Mouse (Mus musculus) intestine, embryonic 14.5 days (tissue): ENCODE results near the gene Ttyh2. TPM values are rescaled to one million over a fixed set of nuclear protein-coding genes. Genes with fewer than 3 reads are reported as not detected.
"Not testable (repeated sequence)": the region's sequence is repeated elsewhere in the genome, so short reads cannot be mapped to it uniquely, and the experiment has no call there.

ENCODE experiments used
- ATAC-seq: fragments of 200-750 bp; cut with Nextera tagmentation; replicated peaks from 2 replicates; pipeline ENCODE4 v1.8.0; 2017; ENCODE audit warnings: low read depth, moderate number of reproducible peaks, moderate TSS enrichment, moderate library complexity; ENCODE audit not compliant: low FRiP score, low TSS enrichment
- DNase-seq: peaks from one replicate; pipeline ENCODE4 v3.0.0-alpha.2; 2018; ENCODE audit warnings: low spot score
- H3K27ac ChIP-seq: fragments of 300-500 bp; sonication (generic); 2 replicates; pipeline ENCODE4 v1.5.1; 2014; ENCODE audit warnings: low read depth, mild to moderate bottlenecking, control low read depth
- H3K27me3 ChIP-seq: fragments of 300-500 bp; sonication (generic); replicated peaks from 2 replicates; pipeline ENCODE4 v1.6.1; 2014; ENCODE audit warnings: low read length, control low read depth; ENCODE audit not compliant: control insufficient read depth, insufficient read depth
- H3K36me3 ChIP-seq: fragments of 300-500 bp; sonication (generic); 2 replicates; pipeline ENCODE4 v1.6.1; 2014; ENCODE audit warnings: low read length, control low read depth; ENCODE audit not compliant: control insufficient read depth, insufficient read depth
- H3K4me1 ChIP-seq: fragments of 300-500 bp; sonication (generic); replicated peaks from 2 replicates; pipeline ENCODE4 v1.6.1; 2014; ENCODE audit warnings: low read length, control low read depth, mixed read lengths; ENCODE audit not compliant: control insufficient read depth, insufficient read depth
- H3K4me2 ChIP-seq: fragments of 300-500 bp; sonication (generic); 2 replicates; pipeline ENCODE4 v1.6.1; 2014; ENCODE audit warnings: low read length
- H3K4me3 ChIP-seq: fragments of 300-500 bp; sonication (generic); 2 replicates; pipeline ENCODE4 v1.5.1; 2014; ENCODE audit warnings: low read depth, low read length, control low read depth, mixed read lengths
- H3K9ac ChIP-seq: fragments of 300-500 bp; sonication (generic); 2 replicates; pipeline ENCODE4 v1.6.1; 2014; ENCODE audit warnings: mild to moderate bottlenecking, low read length
- H3K9me3 ChIP-seq: fragments of 300-500 bp; sonication (generic); 2 replicates; pipeline ENCODE4 v1.6.1; 2016; ENCODE audit warnings: low read length, control low read depth; ENCODE audit not compliant: control insufficient read depth
- WGBS: fragments of 180-500 bp; shearing (Covaris S2); extraction: QIAGEN DNeasy Blood & Tissue Kit; methylation state at CpG from one replicate; pipeline ENCODE4 v1.1.7; 2014; 5-methylcytosine and 5-hydroxymethylcytosine counted together
- polyA plus RNA-seq: library from polyadenylated mRNA; unstranded; fragments of >200 nt; fragmentation: Nextera tagmentation; extraction: Ambion mirVana; gene quantifications from 2 replicates; pipeline ENCODE4 v1.2.1, GENCODE M21; 2014

The Ttyh2 gene
- polyA plus RNA-seq, 1 experiment from 2014 or later, result 19.9 TPM

DNA sequence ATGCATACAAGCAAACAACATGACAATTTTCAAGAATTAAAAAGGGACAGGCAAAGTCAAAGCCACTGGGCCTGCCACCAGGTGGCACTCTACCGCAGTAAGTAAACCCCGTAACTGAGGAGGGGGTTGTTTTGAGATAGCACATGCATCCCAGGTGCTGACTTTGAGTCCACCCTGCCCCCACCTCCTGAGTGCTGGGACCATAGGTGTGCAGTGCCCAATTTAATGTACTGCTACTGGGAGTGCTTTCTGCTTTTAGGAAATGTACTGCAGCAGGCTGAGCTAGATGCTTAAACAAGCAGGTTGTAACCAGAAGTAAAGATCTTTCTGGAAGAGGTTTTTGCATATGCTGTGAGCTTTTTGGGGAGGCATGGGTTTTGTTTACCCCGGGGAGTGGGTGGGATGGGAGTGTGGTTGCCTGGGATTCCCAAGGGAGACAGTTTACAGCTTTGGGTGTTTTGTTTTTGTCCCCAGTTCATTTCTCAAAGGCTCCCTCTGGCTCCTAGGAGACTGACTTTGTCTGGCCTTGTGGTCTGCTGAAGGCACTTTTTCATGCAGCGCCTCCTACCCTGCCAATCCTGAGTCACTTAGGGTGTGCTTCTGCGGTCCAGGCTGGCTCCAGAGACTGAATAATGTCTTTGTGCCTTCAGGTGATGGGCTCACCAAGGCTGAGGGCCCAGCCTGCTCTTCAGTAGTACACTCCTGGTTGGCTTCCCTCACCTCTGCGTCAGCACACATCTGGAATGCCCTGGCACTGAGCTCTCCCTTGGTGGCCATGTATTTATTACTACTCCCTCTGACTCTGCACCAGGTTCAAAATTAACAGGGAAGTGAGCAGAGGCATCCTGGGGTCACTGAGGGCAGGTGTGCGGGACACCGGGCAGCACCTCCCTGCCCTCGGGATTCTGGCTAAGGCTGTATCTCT is 2.2 kb upstream of the Ttyh2 start:
- no peak for ATAC-seq
- WGBS, result 60% methylated on average over 9 of the region's 9 CpGs
- H3K4me1 ChIP-seq, result peaks cover 19% of the 10 kb centered on the region
- no peak overlapping the region for H3K4me2 ChIP-seq
- no peak overlapping the region for H3K9ac ChIP-seq
- peaks cover 41% of the 10 kb centered on the region for H3K36me3 ChIP-seq
- no peaks in the 10 kb centered on the region for H3K9me3 ChIP-seq
- H3K27me3 ChIP-seq, result peaks cover 4% of the 10 kb centered on the region; the same call in 1 of the 2 replicates
- no peak overlapping the region for H3K4me3 ChIP-seq
- DNase-seq, result peak; percentile 83
- no peak overlapping the region for H3K27ac ChIP-seq

GRCm38 (mm10) chr11:114673719-114674050 is 1.5 kb upstream of the Ttyh2 start:
- no peak for DNase-seq
- H3K4me3 ChIP-seq, result no peak overlapping the region
- H3K36me3 ChIP-seq, result peaks cover 41% of the 10 kb centered on the region
- H3K9ac ChIP-seq, result no peak overlapping the region
- H3K4me1 ChIP-seq, result peaks cover 19% of the 10 kb centered on the region
- H3K27ac ChIP-seq, result no peak overlapping the region
- H3K27me3 ChIP-seq, result peaks cover 4% of the 10 kb centered on the region; the same call in 1 of the 2 replicates
- ATAC-seq, result no peak
- H3K4me2 ChIP-seq, result no peak overlapping the region
- WGBS, result 88% methylated on average over 2 of the region's 2 CpGs
- H3K9me3 ChIP-seq, result no peaks in the 10 kb centered on the region

DNA sequence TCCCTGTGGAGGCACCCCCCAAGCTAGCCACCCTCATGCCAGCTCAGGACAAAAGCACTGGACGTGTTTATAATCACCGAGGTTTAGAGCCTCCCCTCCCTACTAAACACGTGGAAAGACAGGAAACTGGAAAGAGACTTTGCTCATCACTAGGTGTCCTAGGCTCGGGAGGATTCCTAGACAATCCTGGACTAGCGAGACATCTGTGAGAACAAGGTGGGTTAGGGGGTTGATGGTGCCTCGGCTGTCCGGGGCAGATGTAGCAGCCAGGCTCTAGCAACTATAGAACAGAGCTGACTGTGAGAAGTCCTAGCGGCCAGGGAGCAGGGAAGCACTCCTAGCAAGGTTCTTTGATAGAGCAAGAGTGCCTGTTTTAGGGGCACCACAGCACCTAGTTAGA is 1.1 kb upstream of the Ttyh2 start:
- Histone ChIP-seq H3K9ac (no peak overlapping the region), H3K36me3 (peaks cover 41% of the 10 kb centered on the region), H3K4me1 (peaks cover 19% of the 10 kb centered on the region), H3K27me3 (peaks cover 4% of the 10 kb centered on the region; the same call in 1 of the 2 replicates), H3K4me3 (no peak overlapping the region), H3K9me3 (no peaks in the 10 kb centered on the region), H3K4me2 (no peak overlapping the region), H3K27ac (no peak overlapping the region)
- ATAC-seq (no peak), DNase-seq (no peak)
- 56% methylated on average over 8 of the region's 8 CpGs for WGBS

DNA sequence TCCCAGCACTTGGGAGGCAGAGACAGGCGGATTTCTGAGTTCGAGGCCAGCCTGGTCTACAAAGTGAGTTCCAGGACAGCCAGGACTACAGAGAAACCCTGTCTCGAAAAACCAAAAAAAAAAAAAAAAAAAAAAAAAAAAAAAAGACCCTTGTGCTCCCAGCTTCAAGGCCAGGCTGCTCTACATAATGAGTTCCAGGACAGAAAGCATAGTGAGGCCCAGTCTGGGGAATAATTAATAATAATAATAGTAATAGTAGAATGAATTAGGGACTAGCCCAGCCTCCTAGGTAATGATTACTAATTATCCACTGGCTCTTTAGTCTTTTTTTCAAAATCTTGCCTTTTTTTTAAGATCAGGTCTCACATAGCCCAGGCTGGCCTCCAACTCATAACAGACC is 435 bp upstream of the Ttyh2 start:
- Histone ChIP-seq H3K4me1 (peaks cover 15% of the 10 kb centered on the region), H3K4me3 (0 out of 2 replicates have a peak overlapping the region, but pooled peaks have one; percentile 48), H3K4me2 (peak overlapping the region; percentile 99), H3K36me3 (peaks cover 41% of the 10 kb centered on the region)
- H3K27me3 ChIP-seq, H3K9me3 ChIP-seq, H3K27ac ChIP-seq, DNase-seq, H3K9ac ChIP-seq: not testable (repeated sequence)
- 75% methylated on average over 1 of the region's 3 CpGs for WGBS
- ATAC-seq, result peak; percentile 1; the same call in 1 of the 2 replicates

- peaks cover 29% of the 10 kb centered on the region for H3K36me3 ChIP-seq
- peaks cover 13% of the 10 kb centered on the region; the same call in 1 of the 2 replicates for H3K4me1 ChIP-seq
- no peaks in the 10 kb centered on the region for H3K9me3 ChIP-seq
- H3K27me3 ChIP-seq, result peaks cover 4% of the 10 kb centered on the region; the same call in 1 of the 2 replicates
- DNase-seq (peak; percentile 75), ATAC-seq (no peak)
- 2% methylated on average over 27 of the region's 27 CpGs for WGBS
- peak overlapping the region; percentile 55 for H3K9ac ChIP-seq
- H3K4me3 ChIP-seq, result peak overlapping the region; percentile 48
- no peak overlapping the region for H3K27ac ChIP-seq
- peak overlapping the region; percentile 99 for H3K4me2 ChIP-seq
Observed at GRCm38 (mm10) chr11:114675826-114676401, 683 bp downstream of the Ttyh2 start.

DNA sequence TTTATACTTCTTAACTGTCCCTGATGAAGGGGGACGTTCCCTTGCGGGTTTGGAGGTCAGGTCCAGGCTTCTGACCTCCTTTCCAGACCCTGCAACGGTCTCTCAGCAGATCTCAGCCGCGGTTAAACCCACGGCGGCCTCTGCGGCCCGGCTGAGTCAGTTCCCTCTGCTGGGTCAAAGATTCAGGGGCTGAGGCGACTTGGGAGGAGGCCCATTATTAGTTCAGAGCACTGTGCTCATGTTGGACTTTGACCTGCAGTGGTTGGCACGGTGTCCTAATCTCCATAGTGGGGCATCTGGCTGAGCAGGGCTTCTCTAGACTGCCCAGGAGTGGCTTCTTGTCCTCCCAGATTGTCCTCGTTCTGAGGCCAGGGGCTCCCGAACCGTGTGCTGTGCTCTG is 1.2 kb downstream of the Ttyh2 start:
- Histone ChIP-seq H3K9ac (peak overlapping the region; percentile 55), H3K27me3 (peaks cover 4% of the 10 kb centered on the region; the same call in 1 of the 2 replicates), H3K4me2 (peak overlapping the region; percentile 99), H3K27ac (no peak overlapping the region), H3K4me1 (peaks cover 13% of the 10 kb centered on the region; the same call in 1 of the 2 replicates), H3K36me3 (peaks cover 24% of the 10 kb centered on the region), H3K4me3 (peak overlapping the region; percentile 48), H3K9me3 (no peaks in the 10 kb centered on the region)
- 12% methylated on average over 14 of the region's 14 CpGs for WGBS
- ATAC-seq (no peak; the same call in 1 of the 2 replicates), DNase-seq (no peak)

GRCm38 (mm10) chr11:114676896-114677530 is 1.8 kb downstream of the Ttyh2 start:
- WGBS, result 57% methylated on average over 9 of the region's 9 CpGs
- DNase-seq (no peak), ATAC-seq (no peak)
- Histone ChIP-seq H3K4me1 (peaks cover 13% of the 10 kb centered on the region; the same call in 1 of the 2 replicates), H3K36me3 (peaks cover 18% of the 10 kb centered on the region), H3K27me3 (peaks cover 4% of the 10 kb centered on the region; the same call in 1 of the 2 replicates), H3K27ac (no peak overlapping the region), H3K9me3 (no peaks in the 10 kb centered on the region), H3K4me3 (no peak overlapping the region), H3K4me2 (peak overlapping the region; percentile 99), H3K9ac (no peak overlapping the region)

GRCm38 (mm10) chr11:114679582-114679981 is 4.4 kb downstream of the Ttyh2 start:
- Histone ChIP-seq H3K36me3 (no peaks in the 10 kb centered on the region), H3K27me3 (peaks cover 4% of the 10 kb centered on the region; the same call in 1 of the 2 replicates), H3K4me3 (no peak overlapping the region), H3K27ac (no peak overlapping the region), H3K9me3 (no peaks in the 10 kb centered on the region), H3K4me2 (no peak overlapping the region), H3K9ac (no peak overlapping the region), H3K4me1 (peaks cover 13% of the 10 kb centered on the region)
- DNase-seq (no peak), ATAC-seq (no peak)
- WGBS, result 59% methylated on average over 8 of the region's 8 CpGs
